Mouse (Mus musculus) regulatory T cell (primary cell): ENCODE measurements around the gene Pla2g2f.

Experiments
- in situ Hi-C: fragments of 300-600 bp; cut with MboI, MseI; formaldehyde crosslinking; loops from one replicate; pipeline ENCODE4 v1.15.1; 2025; ENCODE audit warnings: high pct_unique_total_duplicates

Gene Pla2g2f

GRCm38 (mm10) chr4:138762266-138762665 lies 4.8 kb upstream of the Pla2g2f start:
- in situ Hi-C loops = no loop called here

GRCm38 (mm10) chr4:138755983-138756382 lies 1.4 kb downstream of the Pla2g2f start:
- in situ Hi-C loops = no loop called here

GRCm38 (mm10) chr4:138755439-138755838 lies 2.0 kb downstream of the Pla2g2f start:
- in situ Hi-C loops = no loop called here

GRCm38 (mm10) chr4:138754432-138754831 lies 3.0 kb downstream of the Pla2g2f start:
- in situ Hi-C loops = no loop called here

GRCm38 (mm10) chr4:138753608-138754007 lies 3.8 kb downstream of the Pla2g2f start:
- in situ Hi-C loops = no loop called here

- in situ Hi-C loops = no loop called here
Measured at GRCm38 (mm10) chr4:138752603-138753002, 4.8 kb downstream of the Pla2g2f start.

GRCm38 (mm10) chr4:138748369-138749072 lies 8.9 kb downstream of the Pla2g2f start:
- in situ Hi-C loops = no loop called here

- in situ Hi-C loops = no loop called here
Measured at GRCm38 (mm10) chr4:138747851-138748250, 9.6 kb downstream of the Pla2g2f start.

GRCm38 (mm10) chr4:138746866-138747265 lies 10.6 kb downstream of the Pla2g2f start:
- in situ Hi-C loops = no loop called here

- in situ Hi-C loops = no loop called here
Measured at GRCm38 (mm10) chr4:138745884-138746283, 11.5 kb downstream of the Pla2g2f start.

GRCm38 (mm10) chr4:138739136-138739851 lies 18.1 kb downstream of the Pla2g2f start:
- in situ Hi-C loops = loop anchor here (10.0 kb wide), 1 partner anchor 276 kb away; no protein-coding TSS in a partner anchor

- in situ Hi-C loops = loop anchor here (10.0 kb wide), 1 partner anchor 278 kb away; no protein-coding TSS in a partner anchor
Measured at GRCm38 (mm10) chr4:138737031-138737430, 20.4 kb downstream of the Pla2g2f start, which contains the start of gene Ubxn10. Gene Ubxn10 (minus strand): TSS chr4:138737167.

- in situ Hi-C loops = loop anchor here (10.0 kb wide), 1 partner anchor 280 kb away; no protein-coding TSS in a partner anchor
Measured at GRCm38 (mm10) chr4:138734863-138735262, 22.6 kb downstream of the Pla2g2f start.

GRCm38 (mm10) chr4:138734105-138734504 lies 23.3 kb downstream of the Pla2g2f start:
- in situ Hi-C loops = loop anchor here (10.0 kb wide), 1 partner anchor 281 kb away; no protein-coding TSS in a partner anchor

- in situ Hi-C loops = no loop called here
Measured at GRCm38 (mm10) chr4:138729018-138729703, 28.3 kb downstream of the Pla2g2f start.

- in situ Hi-C loops = no loop called here
Measured at GRCm38 (mm10) chr4:138725751-138726150, 31.7 kb downstream of the Pla2g2f start.

- in situ Hi-C loops = no loop called here
Measured at GRCm38 (mm10) chr4:138725127-138725461, 32.3 kb downstream of the Pla2g2f start.

- in situ Hi-C loops = no loop called here
Measured at GRCm38 (mm10) chr4:138724354-138725126, 32.9 kb downstream of the Pla2g2f start, which contains the start of gene Pla2g2c. Gene Pla2g2c (plus strand): TSS chr4:138724792.

GRCm38 (mm10) chr4:138723493-138724281 lies 33.7 kb downstream of the Pla2g2f start:
- in situ Hi-C loops = no loop called here

- in situ Hi-C loops = no loop called here
Measured at GRCm38 (mm10) chr4:138719264-138719596, 38.2 kb downstream of the Pla2g2f start.
